Mouse (Mus musculus) lung, postnatal 4 days (tissue): Measurements from ENCODE around the gene Arid5a.

Source experiments
- DNase-seq, 2 experiments: peaks; one replicate each; pipeline ENCODE4 v3.0.0; 2021

Gene Arid5a

DNA sequence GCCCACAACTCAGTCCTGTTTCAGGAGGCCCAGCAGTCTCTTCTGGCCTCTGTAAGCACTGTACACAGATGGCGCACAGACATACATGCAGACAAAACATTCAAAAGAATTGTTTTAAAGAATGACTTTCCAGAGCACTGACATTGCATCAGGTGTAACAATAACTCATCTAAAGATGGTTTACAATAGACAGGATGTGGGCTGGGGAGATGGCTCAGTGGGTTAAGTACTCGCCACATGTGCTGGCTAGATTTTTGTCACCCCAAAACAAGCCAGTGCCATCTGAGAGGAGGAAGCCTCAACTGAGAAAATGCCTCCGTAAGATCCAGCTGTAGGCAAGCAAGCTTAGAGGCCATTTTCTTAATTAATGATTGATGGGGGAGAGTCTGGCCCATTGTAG lies 13.1 kb upstream of the Arid5a start:
- no peak for DNase-seq

- DNase-seq: no peak
Measured at GRCm38 (mm10) chr1:36296466-36297149, 10.9 kb upstream of the Arid5a start.

GRCm38 (mm10) chr1:36298107-36298506 lies 9.4 kb upstream of the Arid5a start:
- DNase-seq: no peak

DNA sequence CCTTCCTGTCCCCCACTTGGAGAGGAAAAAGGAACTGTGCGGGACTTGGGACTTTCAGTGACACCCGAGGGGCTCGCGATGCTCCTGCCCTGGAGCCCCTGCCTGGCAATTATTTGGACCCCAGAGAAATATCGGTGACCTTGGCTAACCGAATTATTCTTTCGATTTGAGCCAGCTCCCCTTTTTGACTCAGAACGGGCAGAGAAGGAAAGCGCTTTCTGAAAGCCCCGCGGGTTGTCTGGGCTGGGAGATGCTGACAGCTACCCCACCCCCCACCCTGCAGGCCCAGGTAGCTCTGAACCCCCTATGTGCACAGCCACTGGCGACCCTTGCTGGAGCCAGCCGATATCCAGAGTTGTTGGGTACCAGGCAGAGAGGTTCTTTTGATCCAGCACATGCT lies 8.4 kb upstream of the Arid5a start:
- DNase-seq: no peak

DNA sequence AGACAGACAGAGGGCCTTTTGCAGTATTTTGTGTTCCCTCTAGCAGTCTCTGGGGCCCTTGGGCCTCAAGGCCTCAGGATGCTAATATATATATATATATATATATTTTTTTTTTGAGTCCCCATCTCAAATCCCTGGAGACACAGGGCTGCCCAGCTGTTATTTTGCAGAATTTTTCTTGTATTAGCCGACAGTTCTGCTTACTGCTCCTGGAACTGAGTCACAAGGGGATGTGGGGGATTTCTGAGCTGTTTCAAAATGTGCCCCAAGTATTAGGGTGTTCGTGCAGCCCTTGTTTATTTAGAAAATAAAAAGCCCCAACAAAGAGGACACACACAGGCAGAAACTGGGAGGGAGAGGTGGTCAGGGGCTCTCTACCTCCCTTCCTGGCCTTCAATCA lies 7.9 kb upstream of the Arid5a start:
- no peak for DNase-seq

GRCm38 (mm10) chr1:36300486-36300885 lies 7.0 kb upstream of the Arid5a start:
- no peak for DNase-seq

GRCm38 (mm10) chr1:36302273-36302672 lies 5.3 kb upstream of the Arid5a start:
- no peak for DNase-seq

DNA sequence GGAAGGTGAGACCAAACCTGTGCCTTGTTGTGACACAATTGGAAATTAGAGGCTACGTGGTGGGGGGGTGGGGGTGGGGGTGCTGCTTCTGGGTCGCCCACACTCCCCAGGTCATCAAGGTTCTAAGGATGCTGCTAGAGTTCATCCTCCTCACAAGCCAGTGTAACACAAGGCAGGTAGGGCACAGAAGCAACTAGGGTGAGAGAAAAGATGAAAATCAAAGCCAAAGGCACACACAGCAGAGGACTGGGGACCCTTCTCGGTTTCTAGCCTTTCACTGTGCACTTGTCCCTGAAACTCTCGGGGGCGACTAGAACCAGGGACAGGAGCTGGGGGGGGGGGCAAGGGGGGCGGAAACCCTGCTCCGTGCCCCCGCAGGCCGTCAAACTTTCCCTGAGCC lies 4.6 kb upstream of the Arid5a start:
- no peak for DNase-seq

GRCm38 (mm10) chr1:36303381-36304320 lies 3.9 kb upstream of the Arid5a start:
- DNase-seq: peak; percentile 87 to 92

DNA sequence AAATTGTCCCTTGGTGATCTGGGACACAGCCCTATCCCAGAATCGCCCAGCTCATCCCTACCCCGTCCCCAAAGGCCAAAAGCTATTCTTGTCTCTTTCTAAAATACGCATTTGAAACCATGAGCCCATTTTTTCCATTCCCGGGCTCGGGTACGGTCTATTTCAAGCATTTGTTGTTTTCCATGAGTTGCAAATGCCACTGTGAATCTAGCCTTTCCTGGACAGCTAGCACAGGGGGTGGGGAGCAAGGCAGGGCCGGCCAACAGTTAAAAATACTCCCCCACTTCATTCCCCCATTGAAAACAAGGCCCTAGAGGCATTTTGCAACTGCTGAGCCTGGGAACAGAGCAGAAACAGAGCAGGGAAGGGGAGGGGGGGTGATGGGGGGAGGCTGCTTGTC lies 2.8 kb upstream of the Arid5a start:
- peak in 1 of 2 experiments; percentile 52 for DNase-seq

GRCm38 (mm10) chr1:36306120-36306519 lies 1.4 kb upstream of the Arid5a start:
- no peak for DNase-seq

- DNase-seq: no peak
Measured at GRCm38 (mm10) chr1:36307121-36307494, 425 bp upstream of the Arid5a start.

DNA sequence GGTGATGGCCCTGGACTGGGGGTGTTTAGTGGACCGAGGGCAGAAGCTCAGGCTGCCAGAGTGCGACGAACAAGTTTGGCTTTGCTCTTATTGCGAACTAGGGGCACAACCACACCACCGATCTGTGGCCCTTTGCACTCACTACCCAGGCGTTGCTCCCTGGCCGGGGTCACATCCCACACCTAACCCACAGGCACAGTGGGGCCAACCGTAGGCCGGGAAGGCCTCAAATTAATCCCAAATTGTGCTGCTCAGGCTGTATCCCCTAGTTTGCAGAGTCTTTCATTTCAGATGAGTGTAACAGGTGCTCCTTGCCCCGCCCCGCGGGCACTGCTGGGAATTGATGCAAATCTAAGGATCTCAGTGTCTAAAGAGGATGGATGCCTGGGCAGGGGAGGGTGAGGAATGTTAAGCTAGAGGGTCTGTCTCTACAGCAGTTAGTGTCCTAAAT lies 943 bp downstream of the Arid5a start:
- DNase-seq: no peak

- no peak for DNase-seq
Measured at GRCm38 (mm10) chr1:36308966-36309475, 1.5 kb downstream of the Arid5a start.

DNA sequence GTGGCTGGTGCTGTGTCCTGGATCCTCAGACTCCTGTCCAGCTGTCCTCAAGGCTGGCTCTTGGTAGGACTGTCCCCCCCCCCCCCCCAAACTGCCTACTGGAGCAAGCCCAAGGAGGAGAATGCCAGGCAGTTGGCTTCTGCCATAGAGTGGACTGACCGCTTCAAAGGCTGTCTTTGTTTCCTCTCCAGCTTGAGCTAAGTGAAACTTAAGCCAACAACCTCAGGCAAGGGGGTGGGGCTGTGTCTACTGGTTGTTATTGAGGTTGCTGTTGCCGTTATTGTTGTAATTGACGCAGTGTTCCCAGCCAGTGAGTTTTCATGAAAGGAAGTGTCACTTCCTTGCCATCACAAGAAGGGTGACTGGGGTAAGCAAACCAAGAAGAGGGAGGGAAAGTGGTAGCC lies 2.0 kb downstream of the Arid5a start:
- DNase-seq: peak; percentile 65 to 70

DNA sequence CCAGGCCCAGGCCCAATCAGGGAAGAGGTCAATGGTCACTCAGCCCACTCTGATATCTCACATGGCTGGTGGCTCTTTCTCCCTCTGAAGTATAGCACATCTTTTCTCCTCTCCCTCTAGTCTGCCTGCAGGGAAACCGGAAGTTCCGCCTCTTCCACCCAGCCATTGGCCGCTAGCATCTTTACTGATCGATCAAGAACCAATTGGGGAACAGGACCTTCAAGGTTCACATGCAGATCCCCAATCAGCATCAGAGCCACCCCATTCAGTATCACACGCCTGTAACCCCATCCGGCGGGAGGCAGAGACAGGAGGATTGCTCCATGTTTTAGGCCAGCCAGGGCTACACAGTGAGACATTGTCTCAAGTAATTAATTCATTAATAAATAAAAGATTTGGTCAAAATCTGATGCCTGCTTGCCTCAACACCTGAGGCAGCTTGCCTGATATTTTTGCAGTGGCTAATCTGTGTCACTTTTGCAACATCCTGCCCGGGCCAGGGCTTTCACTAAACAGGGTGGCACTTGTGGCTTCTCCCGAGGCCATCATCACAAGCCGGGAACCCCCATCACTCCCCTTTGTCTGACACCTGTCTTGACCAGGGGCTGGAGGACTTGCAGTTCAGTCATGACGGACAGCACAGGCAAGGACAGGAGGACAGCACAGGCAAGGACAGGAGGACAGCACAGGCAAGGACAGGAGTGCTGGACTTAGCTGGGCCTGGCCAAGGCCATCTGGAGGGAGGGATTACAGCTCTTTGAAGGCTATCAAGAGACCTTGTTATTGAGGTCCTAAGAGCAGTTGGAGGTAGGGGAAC lies 7.6 kb downstream of the Arid5a start:
- DNase-seq: no peak

- no peak for DNase-seq
Measured at GRCm38 (mm10) chr1:36315776-36316100, 8.2 kb downstream of the Arid5a start.

DNA sequence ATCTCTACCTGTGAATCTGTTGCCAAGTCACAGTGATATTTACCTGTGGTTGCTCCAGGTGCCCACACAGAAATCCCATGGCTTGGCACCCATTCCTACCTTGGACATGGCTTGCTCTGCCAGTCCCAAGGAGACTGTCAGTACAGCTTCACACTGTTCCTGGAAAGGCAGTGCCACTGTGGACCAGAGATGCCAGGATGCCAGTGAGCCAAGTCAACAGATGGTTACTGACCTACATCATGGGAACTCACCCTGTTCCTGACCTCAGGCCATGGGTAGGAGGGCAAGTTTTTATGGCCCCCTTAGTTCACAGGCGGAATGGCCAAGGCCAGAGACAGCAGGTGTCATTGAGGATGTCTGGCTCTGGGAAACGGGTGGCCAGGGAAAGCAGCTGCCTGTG lies 13.6 kb downstream of the Arid5a start:
- DNase-seq: no peak

DNA sequence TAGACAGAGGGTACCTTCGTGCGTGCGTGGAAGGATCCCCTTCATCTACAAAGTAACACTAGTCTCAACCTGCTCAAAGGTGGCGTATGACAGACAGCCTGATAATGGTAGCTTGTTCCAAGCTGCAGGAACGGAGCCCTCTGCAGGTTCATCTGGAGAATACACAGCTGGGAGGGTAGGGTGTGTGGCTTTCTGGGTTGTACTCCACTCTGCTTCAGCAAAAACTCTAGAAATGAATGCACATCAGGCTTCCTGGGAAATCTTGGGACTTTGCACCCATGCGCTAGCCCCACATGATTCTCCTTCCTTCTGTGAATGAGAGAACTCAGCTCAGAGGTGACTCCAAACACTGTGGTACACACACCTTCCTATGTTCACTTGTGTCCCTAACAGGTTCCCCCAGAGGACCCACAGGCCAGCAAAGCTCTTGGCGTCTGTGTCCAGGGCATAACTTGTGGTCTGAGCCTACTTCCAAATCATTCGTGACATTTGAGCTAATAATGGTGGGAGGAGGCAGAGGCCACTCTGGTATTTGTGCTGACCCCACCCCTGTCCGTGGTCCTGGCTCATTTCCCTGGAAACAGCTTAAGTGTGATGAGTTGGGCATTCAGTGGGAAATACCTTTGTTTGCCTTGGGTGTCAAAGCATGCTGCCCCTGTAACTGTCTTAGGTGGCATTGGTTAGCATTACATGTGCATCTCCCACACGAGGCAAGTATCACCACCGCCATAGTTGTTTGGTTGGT lies 14.5 kb downstream of the Arid5a start:
- no peak for DNase-seq

DNA sequence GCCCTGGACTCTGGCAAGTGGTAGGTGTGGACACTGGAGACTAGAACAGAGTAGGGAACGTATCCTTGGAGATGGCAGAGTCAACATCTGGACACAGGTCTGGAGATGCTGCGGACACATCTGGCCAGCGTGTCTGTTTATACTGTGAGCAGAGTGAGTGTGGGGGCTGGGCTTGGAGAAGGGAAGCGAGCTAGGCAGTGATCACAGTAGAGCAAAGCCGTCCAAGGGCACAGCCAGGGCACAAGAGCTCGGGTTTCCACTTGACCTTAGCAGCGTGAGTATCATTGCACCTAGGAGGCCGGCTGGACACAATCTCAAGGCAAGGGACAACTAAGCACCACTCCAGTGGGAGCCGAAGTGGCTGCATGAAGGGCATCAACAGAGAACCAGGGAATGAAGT lies 15.5 kb downstream of the Arid5a start:
- no peak for DNase-seq

DNA sequence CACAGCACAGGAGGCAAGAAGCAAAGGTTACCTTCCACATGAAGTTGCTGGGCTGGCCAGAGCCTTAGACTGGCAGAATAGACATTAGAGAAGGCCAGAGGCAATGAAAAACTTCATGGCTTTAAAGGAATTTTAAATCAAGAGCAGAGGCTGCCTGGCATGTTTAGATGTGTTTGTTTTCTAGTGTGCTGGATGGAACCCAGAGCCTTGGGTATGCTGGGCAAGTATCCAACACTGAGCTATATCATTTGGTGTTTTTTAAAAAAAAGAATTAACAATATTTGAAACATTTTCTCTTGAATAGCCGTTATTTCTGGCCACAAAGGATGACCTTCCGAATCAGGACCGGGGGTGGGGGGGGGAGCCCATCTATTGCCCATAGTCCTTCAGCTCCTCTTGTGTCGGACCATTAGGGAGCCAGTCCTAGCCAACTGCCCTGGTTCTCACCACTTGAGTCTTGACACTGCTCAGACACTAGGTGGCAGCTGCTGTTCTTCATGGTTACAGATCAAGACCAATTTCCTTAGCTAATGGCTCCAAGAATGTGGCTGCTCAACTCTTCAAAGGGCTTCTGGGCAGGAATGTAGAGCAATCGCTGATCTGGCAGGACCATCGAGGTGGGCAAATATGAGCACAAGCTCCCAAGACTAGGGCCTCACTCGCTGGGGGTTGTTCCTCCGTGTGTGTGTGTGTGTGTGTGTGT lies 16.4 kb downstream of the Arid5a start:
- DNase-seq: peak; percentile 63 to 73

DNA sequence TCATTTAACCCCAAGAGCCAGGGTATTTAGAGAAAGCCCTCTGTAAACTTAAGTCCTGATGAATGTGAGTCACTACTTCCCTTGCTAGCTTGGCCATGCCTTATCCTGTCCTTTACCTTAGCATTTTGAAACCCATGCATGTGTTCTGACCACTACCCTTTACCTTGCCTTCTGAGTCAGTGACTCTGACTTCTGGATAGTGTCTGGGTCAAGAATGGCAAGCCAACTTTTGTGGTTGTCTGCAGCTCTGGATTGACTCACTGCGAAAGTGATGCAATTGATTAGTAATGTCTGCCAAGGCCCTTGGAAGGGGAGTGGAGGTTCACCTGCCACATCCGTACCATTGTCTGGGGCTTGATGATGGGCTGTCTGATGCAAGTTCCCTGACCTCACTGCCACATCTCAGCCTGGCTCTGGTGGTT lies 18.4 kb downstream of the Arid5a start:
- DNase-seq: no peak
